Mouse (Mus musculus) megakaryocyte, embryonic 14.5 days (primary cell): ENCODE measurements at regions not wholly inside any gene's neighbourhood (a gene's known extent, or its start where the extent isn't known, plus 50 kb on each side); places are given as distances from the start of the nearest gene placed in this dataset.

Experiments used
- H3K27me3 ChIP-seq: replicated peaks from 2 replicates; pipeline ENCODE3; 2012; ENCODE audit warnings: inconsistent platforms
- H3K36me3 ChIP-seq: replicated peaks from 2 replicates; pipeline ENCODE3; 2012; ENCODE audit warnings: low read length, inconsistent platforms, mixed read lengths
- H3K4me1 ChIP-seq: 2 replicates; pipeline ENCODE4 v1.6.1; 2012; ENCODE audit warnings: inconsistent platforms
- H3K4me3 ChIP-seq: replicated peaks from 2 replicates; pipeline ENCODE3; 2012; ENCODE audit warnings: moderate library complexity, mild to moderate bottlenecking, inconsistent platforms
- H3K9me3 ChIP-seq: 2 replicates; pipeline ENCODE4 v1.6.1; 2012; ENCODE audit warnings: inconsistent platforms
- FLI1 ChIP-seq: IDR thresholded peaks from 2 replicates; pipeline ENCODE4 v1.6.1; 2012; ENCODE audit warnings: low read length, inconsistent platforms, mixed read lengths
- GATA1 ChIP-seq: IDR thresholded peaks from 3 replicates; pipeline ENCODE4 v1.6.1; 2012; ENCODE audit warnings: mixed read lengths, low read length, inconsistent platforms, borderline replicate concordance

GRCm38 (mm10) chr16:96372021-96372751 lies 71.2 kb downstream of the Itgb2l start:
- Histone ChIP-seq H3K27me3 (peaks cover 5% of the 10 kb centered on the region), H3K36me3 (no peaks in the 10 kb centered on the region), H3K9me3 (no peaks in the 10 kb centered on the region), H3K4me1 (peaks cover 34% of the 10 kb centered on the region), H3K4me3 (no peak overlapping the region)
- no peak for TF ChIP-seq FLI1
- TF ChIP-seq GATA1 = no peak

GRCm38 (mm10) chr16:96371117-96371516 lies 72.3 kb downstream of the Itgb2l start:
- H3K27me3 ChIP-seq = peaks cover 10% of the 10 kb centered on the region
- TF ChIP-seq FLI1 = no peak
- TF ChIP-seq GATA1 = no peak

GRCm38 (mm10) chr16:96370213-96370612 lies 73.2 kb downstream of the Itgb2l start:
- peak overlapping the region; percentile 69 for H3K4me3 ChIP-seq
- no peak for TF ChIP-seq GATA1
- no peak for TF ChIP-seq FLI1
- no peaks in the 10 kb centered on the region for H3K36me3 ChIP-seq
- H3K27me3 ChIP-seq = peaks cover 10% of the 10 kb centered on the region
- no peaks in the 10 kb centered on the region for H3K9me3 ChIP-seq
- H3K4me1 ChIP-seq = peaks cover 34% of the 10 kb centered on the region

More at GRCm38 (mm10) chr16:96371117-96371516, 72.3 kb downstream of the Itgb2l start:
- no peaks in the 10 kb centered on the region for H3K9me3 ChIP-seq
- H3K36me3 ChIP-seq = no peaks in the 10 kb centered on the region
- peaks cover 34% of the 10 kb centered on the region for H3K4me1 ChIP-seq
- no peak overlapping the region for H3K4me3 ChIP-seq
